Mouse (Mus musculus): ENCODE results near the gene Usp31.

Usp31 gene

GRCm38 (mm10) chr7:121685140-121685984, 21.7 kb downstream of the Usp31 start:
- Histone ChIP-seq H3K4me1 (replicated peaks; ENCODE audit: low read depth, low read length) (no peaks in the 10 kb centered on the region), H3K9me3 (ENCODE audit: low read length) (peaks cover 22% of the 10 kb centered on the region), H3K36me3 (ENCODE audit: insufficient read depth, low read length) (0 out of 2 replicates have a peak, but pooled peaks cover 5% of the 10 kb centered on the region), H3K4me3 (replicated peaks; ENCODE audit: low read length) (no peak overlapping the region), H3K27me3 (ENCODE audit: insufficient read depth, low read length) (no peaks in the 10 kb centered on the region)
- TF ChIP-seq NANOG (IDR thresholded peaks at IDR 0.05; ENCODE audit: borderline replicate concordance, low read length) = no peak
- no peak for TF ChIP-seq CTCF (conservative IDR thresholded peaks at IDR 0.05; ENCODE audit: low read length)

- Histone ChIP-seq H3K36me3 (ENCODE audit: insufficient read depth, low read length) (peaks cover 27% of the 10 kb centered on the region), H3K9me3 (ENCODE audit: low read length) (peaks cover 2% of the 10 kb centered on the region; the same call in 1 of the 2 replicates), H3K4me3 (replicated peaks; ENCODE audit: low read length) (no peak overlapping the region), H3K4me1 (replicated peaks; ENCODE audit: low read depth, low read length) (peaks cover 2% of the 10 kb centered on the region; the same call in 1 of the 2 replicates), H3K27me3 (ENCODE audit: insufficient read depth, low read length) (no peaks in the 10 kb centered on the region)
- no peak for TF ChIP-seq CTCF (conservative IDR thresholded peaks at IDR 0.05; ENCODE audit: low read length)
- no peak for TF ChIP-seq NANOG (IDR thresholded peaks at IDR 0.05; ENCODE audit: borderline replicate concordance, low read length)
- TF ChIP-seq POU5F1 (IDR thresholded peaks at IDR 0.05; ENCODE audit: borderline replicate concordance, low read length) = no peak
Measured at GRCm38 (mm10) chr7:121681191-121681590, 25.9 kb downstream of the Usp31 start.

- H3K4me3 ChIP-seq (replicated peaks; ENCODE audit: low read length) = no peak overlapping the region
- H3K4me1 ChIP-seq (replicated peaks; ENCODE audit: low read depth, low read length) = peaks cover 2% of the 10 kb centered on the region; the same call in 1 of the 2 replicates
- H3K36me3 ChIP-seq (ENCODE audit: insufficient read depth, low read length) = peaks cover 48% of the 10 kb centered on the region
- TF ChIP-seq NANOG (IDR thresholded peaks at IDR 0.05; ENCODE audit: borderline replicate concordance, low read length) (no peak), POU5F1 (IDR thresholded peaks at IDR 0.05; ENCODE audit: borderline replicate concordance, low read length) (no peak), CTCF (conservative IDR thresholded peaks at IDR 0.05; ENCODE audit: low read length) (no peak)
- H3K9me3 ChIP-seq (ENCODE audit: low read length) = no peaks in the 10 kb centered on the region; the same call in 1 of the 2 replicates
- no peaks in the 10 kb centered on the region for H3K27me3 ChIP-seq (ENCODE audit: insufficient read depth, low read length)
Measured at GRCm38 (mm10) chr7:121677105-121677753, 29.8 kb downstream of the Usp31 start.

GRCm38 (mm10) chr7:121660705-121661104, 46.3 kb downstream of the Usp31 start:
- no peaks in the 10 kb centered on the region for H3K9me3 ChIP-seq (ENCODE audit: low read length)
- TF ChIP-seq CTCF (conservative IDR thresholded peaks at IDR 0.05; ENCODE audit: low read length) (no peak), NANOG (IDR thresholded peaks at IDR 0.05; ENCODE audit: borderline replicate concordance, low read length) (no peak), POU5F1 (IDR thresholded peaks at IDR 0.05; ENCODE audit: borderline replicate concordance, low read length) (no peak)
- no peaks in the 10 kb centered on the region for H3K27me3 ChIP-seq (ENCODE audit: insufficient read depth, low read length)
- H3K4me1 ChIP-seq (replicated peaks; ENCODE audit: low read depth, low read length) = 0 out of 2 replicates have a peak, but pooled peaks cover 4% of the 10 kb centered on the region
- no peak overlapping the region for H3K4me3 ChIP-seq (replicated peaks; ENCODE audit: low read length)
- peaks cover 68% of the 10 kb centered on the region for H3K36me3 ChIP-seq (ENCODE audit: insufficient read depth, low read length)

- no peaks in the 10 kb centered on the region for H3K27me3 ChIP-seq (ENCODE audit: insufficient read depth, low read length)
- H3K4me1 ChIP-seq (replicated peaks; ENCODE audit: low read depth, low read length) = 0 out of 2 replicates have a peak, but pooled peaks cover 4% of the 10 kb centered on the region
- TF ChIP-seq NANOG (IDR thresholded peaks at IDR 0.05; ENCODE audit: borderline replicate concordance, low read length) (no peak), POU5F1 (IDR thresholded peaks at IDR 0.05; ENCODE audit: borderline replicate concordance, low read length) (no peak), CTCF (conservative IDR thresholded peaks at IDR 0.05; ENCODE audit: low read length) (no peak)
- peaks cover 67% of the 10 kb centered on the region for H3K36me3 ChIP-seq (ENCODE audit: insufficient read depth, low read length)
- no peaks in the 10 kb centered on the region for H3K9me3 ChIP-seq (ENCODE audit: low read length)
- no peak overlapping the region for H3K4me3 ChIP-seq (replicated peaks; ENCODE audit: low read length)
Measured at GRCm38 (mm10) chr7:121658866-121659265, 48.2 kb downstream of the Usp31 start.

- Histone ChIP-seq H3K27me3 (ENCODE audit: insufficient read depth, low read length) (no peaks in the 10 kb centered on the region), H3K4me1 (replicated peaks; ENCODE audit: low read depth, low read length) (peaks cover 4% of the 10 kb centered on the region; the same call in 1 of the 2 replicates), H3K4me3 (replicated peaks; ENCODE audit: low read length) (no peak overlapping the region), H3K36me3 (ENCODE audit: insufficient read depth, low read length) (peaks cover 59% of the 10 kb centered on the region), H3K9me3 (ENCODE audit: low read length) (no peaks in the 10 kb centered on the region)
- no peak for TF ChIP-seq CTCF (conservative IDR thresholded peaks at IDR 0.05; ENCODE audit: low read length)
- TF ChIP-seq NANOG (IDR thresholded peaks at IDR 0.05; ENCODE audit: borderline replicate concordance, low read length) = no peak
- no peak for TF ChIP-seq POU5F1 (IDR thresholded peaks at IDR 0.05; ENCODE audit: borderline replicate concordance, low read length)
Measured at GRCm38 (mm10) chr7:121654675-121655074, 52.4 kb downstream of the Usp31 start.

- H3K4me3 ChIP-seq (replicated peaks; ENCODE audit: low read length) = no peak overlapping the region
- H3K27me3 ChIP-seq (ENCODE audit: insufficient read depth, low read length) = no peaks in the 10 kb centered on the region
- peaks cover 64% of the 10 kb centered on the region for H3K36me3 ChIP-seq (ENCODE audit: insufficient read depth, low read length)
- no peaks in the 10 kb centered on the region for H3K9me3 ChIP-seq (ENCODE audit: low read length)
- H3K4me1 ChIP-seq (replicated peaks; ENCODE audit: low read depth, low read length) = peaks cover 4% of the 10 kb centered on the region; the same call in 1 of the 2 replicates
- TF ChIP-seq CTCF (conservative IDR thresholded peaks at IDR 0.05; ENCODE audit: low read length) = no peak
- no peak for TF ChIP-seq NANOG (IDR thresholded peaks at IDR 0.05; ENCODE audit: borderline replicate concordance, low read length)
- TF ChIP-seq POU5F1 (IDR thresholded peaks at IDR 0.05; ENCODE audit: borderline replicate concordance, low read length) = no peak
Measured at GRCm38 (mm10) chr7:121652629-121653028, 54.4 kb downstream of the Usp31 start.

GRCm38 (mm10) chr7:121650724-121651123, 56.3 kb downstream of the Usp31 start:
- H3K4me3 ChIP-seq (replicated peaks; ENCODE audit: low read length) = no peak overlapping the region
- H3K9me3 ChIP-seq (ENCODE audit: low read length) = no peaks in the 10 kb centered on the region
- peaks cover 72% of the 10 kb centered on the region for H3K36me3 ChIP-seq (ENCODE audit: insufficient read depth, low read length)
- H3K27me3 ChIP-seq (ENCODE audit: insufficient read depth, low read length) = no peaks in the 10 kb centered on the region
- TF ChIP-seq CTCF (conservative IDR thresholded peaks at IDR 0.05; ENCODE audit: low read length) (no peak), POU5F1 (IDR thresholded peaks at IDR 0.05; ENCODE audit: borderline replicate concordance, low read length) (no peak), NANOG (IDR thresholded peaks at IDR 0.05; ENCODE audit: borderline replicate concordance, low read length) (no peak)
- no peaks in the 10 kb centered on the region; the same call in 1 of the 2 replicates for H3K4me1 ChIP-seq (replicated peaks; ENCODE audit: low read depth, low read length)

Measured in E14TG2a.4 (cell line).